Mouse (Mus musculus) urinary bladder, postnatal 25 days (tissue): ENCODE measurements around the gene Olfr120.
"Not testable (repeated sequence)": the region's sequence is repeated elsewhere in the genome, so short reads cannot be mapped to it uniquely, and the experiment has no call there.

ENCODE experiments used
- DNase-seq: peaks from one replicate; pipeline ENCODE4 v3.0.0; 2022; ENCODE audit warnings: low spot score

Gene Olfr120

DNA sequence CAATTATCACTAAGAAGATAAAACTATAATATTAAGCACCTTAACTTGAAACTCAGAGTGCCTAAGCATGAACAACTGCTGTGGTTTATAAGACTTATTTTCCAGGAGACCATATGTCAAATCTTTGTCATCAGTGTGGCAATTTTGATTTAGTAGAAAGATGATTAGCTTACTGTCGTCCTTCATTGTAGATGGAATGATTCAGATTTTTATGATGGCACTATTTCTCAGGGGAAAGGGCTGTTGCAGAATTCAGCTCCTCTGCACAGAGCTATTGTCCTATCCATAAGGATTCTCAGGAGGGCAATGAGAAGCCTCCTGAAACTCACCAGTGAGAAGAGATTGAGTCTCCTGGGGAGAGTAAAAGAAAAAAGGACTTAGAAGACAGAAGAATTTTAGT, at the start of gene Olfr120:
Olfr120 (plus strand) TSS at position 301 of the 400 bp plus-strand sequence.
- DNase-seq: no peak

DNA sequence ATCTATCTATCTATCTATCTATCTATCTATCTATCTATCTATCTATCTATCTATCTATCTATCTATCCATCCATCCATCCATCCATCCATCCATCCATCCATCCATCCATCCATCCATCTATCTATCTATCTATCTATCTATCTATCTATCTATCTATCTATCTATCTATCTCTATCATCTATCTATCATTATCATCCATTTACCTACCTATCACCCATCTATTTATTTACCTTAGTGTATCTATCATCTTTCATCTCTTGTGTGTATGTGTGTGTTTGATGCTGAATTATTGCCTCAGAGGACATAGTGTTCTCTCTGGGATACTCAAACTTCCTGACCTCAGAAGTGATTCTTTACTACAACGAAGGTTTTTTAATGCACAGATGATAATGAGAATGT, 25.3 kb upstream of the Olfr120 start, which contains the start of gene Olfr119:
Olfr119 (plus strand) TSS at position 301 of the 400 bp plus-strand sequence.
- not testable (repeated sequence) for DNase-seq

DNA sequence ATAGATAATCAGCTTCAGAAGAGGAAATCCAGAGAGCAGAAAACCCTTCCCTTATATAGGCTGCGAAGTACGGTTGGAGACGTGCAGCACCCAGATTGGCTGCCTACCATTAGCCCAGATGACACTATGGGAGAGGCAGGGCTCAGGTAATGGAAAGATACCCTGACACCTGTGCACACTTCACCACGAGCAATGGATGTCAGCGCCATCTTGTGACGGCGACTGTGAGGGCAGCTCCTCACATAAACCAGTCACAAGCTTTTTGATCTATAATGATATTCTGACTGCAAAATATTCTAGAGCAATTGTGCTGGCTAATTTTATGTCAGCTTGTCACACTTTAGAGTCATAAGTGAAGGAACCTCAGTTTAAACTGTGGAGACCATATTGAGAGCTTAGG, 16.5 kb downstream of the Olfr120 start:
- DNase-seq: no peak

DNA sequence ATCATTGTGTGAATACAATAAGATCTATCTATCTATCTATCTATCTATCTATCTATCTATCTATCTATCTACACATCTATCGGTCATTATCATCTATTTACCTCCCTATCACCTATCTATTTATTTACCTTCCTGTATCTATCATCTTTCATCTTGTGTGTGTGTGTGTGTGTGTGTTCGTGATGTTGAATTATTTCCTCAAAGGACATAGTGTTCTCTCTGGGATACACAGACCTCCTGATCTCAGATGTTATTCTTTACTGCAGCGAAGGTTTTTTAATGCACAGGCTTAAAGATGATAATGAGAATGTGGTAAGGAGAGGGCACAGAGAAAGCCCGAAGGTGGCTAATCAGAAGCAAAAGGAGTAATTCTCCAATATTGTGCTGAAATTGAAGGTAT, 46.7 kb downstream of the Olfr120 start, which contains the start of gene Olfr122:
Olfr122 (plus strand) TSS at position 301 of the 400 bp plus-strand sequence.
- DNase-seq: no peak
